Mouse (Mus musculus): ENCODE results near the gene Grb2.

Grb2 gene

DNA sequence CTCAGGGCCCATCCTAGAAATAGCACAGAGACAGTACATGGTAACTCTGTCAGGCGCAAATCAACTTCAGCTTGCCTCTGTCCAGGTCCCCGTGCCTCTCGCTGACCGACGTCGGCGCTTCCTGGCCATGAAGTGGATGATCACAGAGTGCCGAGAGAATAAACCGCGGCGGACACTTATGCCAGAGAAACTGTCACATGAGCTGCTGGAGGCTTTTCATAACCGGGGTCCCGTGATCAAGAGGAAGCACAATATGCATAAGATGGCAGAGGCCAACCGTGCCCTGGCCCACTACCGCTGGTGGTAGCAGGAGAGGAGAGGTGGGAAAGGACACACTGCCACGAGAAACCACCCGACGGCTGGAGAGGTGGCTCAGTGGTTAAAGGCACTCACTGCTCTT, 101.7 kb downstream of the Grb2 start:
- DNase-seq (ENCODE audit: low spot score in 2 of 2): no peak

DNA sequence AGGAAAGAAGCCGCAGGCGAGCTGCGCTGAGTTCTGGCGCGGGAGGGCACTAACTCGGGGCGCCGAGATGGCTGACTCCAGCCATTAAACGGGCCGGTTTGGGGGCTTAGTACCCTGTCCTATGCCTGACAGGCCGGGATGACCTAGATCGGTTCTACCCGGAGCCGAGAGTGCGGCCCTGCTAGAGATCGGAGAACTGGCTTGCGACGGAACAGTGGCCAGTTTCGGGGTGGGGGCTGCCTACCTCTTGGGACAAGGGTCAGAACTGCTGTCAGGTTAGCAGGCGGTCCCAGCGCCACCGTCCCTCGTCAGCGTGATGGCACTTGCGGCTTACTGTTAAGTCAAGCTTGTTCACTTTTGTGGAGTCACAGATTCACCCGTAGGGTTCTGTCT, 104.1 kb downstream of the Grb2 start:
- peak; percentile 52 to 55 for DNase-seq (ENCODE audit: low spot score in 2 of 2)

GRCm38 (mm10) chr11:115603476-115604303, 104.7 kb downstream of the Grb2 start, which contains the start of the genes Mrps7 and Gga3:
TSS of gene Mrps7 (plus strand) at chr11:115603925.
TSS of gene Gga3 (minus strand) at chr11:115604051.
- DNase-seq (ENCODE audit: low spot score in 2 of 2): peak; percentile 92

DNA sequence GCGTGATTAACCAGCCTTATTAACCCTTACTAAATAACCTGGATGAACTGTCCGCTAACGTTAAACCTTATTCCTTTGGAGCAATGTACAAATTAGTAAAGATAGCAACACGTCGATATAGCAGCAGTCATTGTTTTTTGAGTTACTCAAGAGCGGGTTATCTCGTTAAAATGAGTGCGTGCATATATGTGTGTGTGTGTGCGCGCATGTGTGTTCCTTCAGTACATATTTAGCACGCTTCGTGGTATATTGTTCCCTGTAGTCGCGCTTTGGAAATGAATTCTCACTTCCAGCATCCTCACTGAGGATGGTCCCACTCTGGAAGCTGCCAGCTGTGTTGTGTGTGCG, 105.3 kb downstream of the Grb2 start:
- DNase-seq (ENCODE audit: low spot score in 2 of 2): no peak

- DNase-seq (ENCODE audit: low spot score in 2 of 2): no peak
These were observed 107.2 kb downstream of the Grb2 start for GRCm38 (mm10) chr11:115601174-115601573.

- DNase-seq (ENCODE audit: low spot score in 2 of 2): no peak
These were observed 107.7 kb downstream of the Grb2 start for GRCm38 (mm10) chr11:115600743-115601142.

GRCm38 (mm10) chr11:115599722-115600121, 108.7 kb downstream of the Grb2 start:
- no peak for DNase-seq (ENCODE audit: low spot score in 2 of 2)

- no peak for DNase-seq (ENCODE audit: low spot score in 2 of 2)
These were observed 110.1 kb downstream of the Grb2 start for GRCm38 (mm10) chr11:115598309-115598708.

DNA sequence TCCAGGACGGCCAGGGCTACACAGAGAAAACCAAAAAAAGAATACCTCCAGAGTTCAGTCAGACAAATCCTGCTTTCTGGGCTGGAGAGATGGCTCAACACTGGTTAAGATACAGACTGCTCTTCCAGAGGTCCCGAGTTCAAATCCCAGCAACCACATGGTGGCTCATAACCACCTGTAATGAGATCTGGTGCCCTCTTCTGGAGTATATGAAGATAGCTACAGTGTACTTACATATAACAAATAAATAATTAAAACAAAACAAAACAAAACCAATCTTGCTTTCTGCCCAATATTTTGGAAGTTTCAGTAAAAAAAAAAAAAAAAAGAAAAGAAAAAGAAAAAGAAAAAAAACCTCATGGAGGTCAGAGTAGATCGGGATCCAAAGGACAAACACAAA, 113.2 kb downstream of the Grb2 start:
- DNase-seq (ENCODE audit: low spot score in 2 of 2): no peak
